Mouse (Mus musculus): Measurements from ENCODE around the gene Jmjd8.

Jmjd8 gene

GRCm38 (mm10) chr17:25832436-25833290, 4.0 kb downstream of the Jmjd8 start:
- DNase-seq (ENCODE audit: low spot score) = peak; percentile 99

- peak; percentile 89 for DNase-seq (ENCODE audit: low spot score)
Observed at GRCm38 (mm10) chr17:25833291-25833663, 4.6 kb downstream of the Jmjd8 start, which contains the start of gene Stub1. Gene Stub1, minus strand, starts transcription at chr17:25833404.

- no peak for DNase-seq (ENCODE audit: low spot score)
Observed at GRCm38 (mm10) chr17:25833961-25834594, 5.4 kb downstream of the Jmjd8 start.

GRCm38 (mm10) chr17:25834595-25835222, 6.0 kb downstream of the Jmjd8 start:
- no peak for DNase-seq (ENCODE audit: low spot score)

- no peak for DNase-seq (ENCODE audit: low spot score)
Observed at GRCm38 (mm10) chr17:25835301-25835700, 6.6 kb downstream of the Jmjd8 start.

GRCm38 (mm10) chr17:25835816-25836215, 7.1 kb downstream of the Jmjd8 start:
- DNase-seq (ENCODE audit: low spot score) = no peak

- DNase-seq (ENCODE audit: low spot score) = peak; percentile 46
Observed at GRCm38 (mm10) chr17:25836397-25837075, 7.9 kb downstream of the Jmjd8 start.

GRCm38 (mm10) chr17:25837076-25837410, 8.4 kb downstream of the Jmjd8 start, which contains the start of gene Rhbdl1:
Gene Rhbdl1, minus strand, starts transcription at chr17:25837295.
- peak; percentile 81 for DNase-seq (ENCODE audit: low spot score)

GRCm38 (mm10) chr17:25837533-25837932, 8.9 kb downstream of the Jmjd8 start:
- DNase-seq (ENCODE audit: low spot score) = no peak

- DNase-seq (ENCODE audit: low spot score) = no peak
Observed at GRCm38 (mm10) chr17:25838904-25839303, 10.2 kb downstream of the Jmjd8 start.

- no peak for DNase-seq (ENCODE audit: low spot score)
Observed at GRCm38 (mm10) chr17:25839455-25840235, 11.0 kb downstream of the Jmjd8 start.

GRCm38 (mm10) chr17:25840519-25840918, 11.9 kb downstream of the Jmjd8 start:
- no peak for DNase-seq (ENCODE audit: low spot score)

- no peak for DNase-seq (ENCODE audit: low spot score)
Observed at GRCm38 (mm10) chr17:25841117-25841880, 12.6 kb downstream of the Jmjd8 start, which contains the start of gene Gm20683. Gene Gm20683, minus strand, starts transcription at chr17:25841763.

- DNase-seq (ENCODE audit: low spot score) = no peak
Observed at GRCm38 (mm10) chr17:25842509-25842908, 13.8 kb downstream of the Jmjd8 start.

- no peak for DNase-seq (ENCODE audit: low spot score)
Observed at GRCm38 (mm10) chr17:25843122-25843521, 14.5 kb downstream of the Jmjd8 start.

GRCm38 (mm10) chr17:25843636-25844395, 15.1 kb downstream of the Jmjd8 start:
- no peak for DNase-seq (ENCODE audit: low spot score)

- peak; percentile 94 for DNase-seq (ENCODE audit: low spot score)
Observed at GRCm38 (mm10) chr17:25844396-25844901, 15.8 kb downstream of the Jmjd8 start, which contains the start of gene Rhot2. Gene Rhot2, minus strand, starts transcription at chr17:25844851.

- no peak for DNase-seq (ENCODE audit: low spot score)
Observed at GRCm38 (mm10) chr17:25860229-25860628, 31.6 kb downstream of the Jmjd8 start.

Data from ovary, postnatal 36 days (tissue).